17 mouse cellular contexts compared by ENCODE assay signal in genomic region chr16:24619458-24619857, GRCm38 (mm10).
DNase-seq lines count a peak whose midpoint lies in the region; ATAC-seq and TF ChIP-seq lines count a peak whose summit lies in the region.
"Had no signal": no experiment of that assay in that cellular context is flagged by ENCODE, and none has a peak within 500 bp of the region (broad histone marks: within the 10 kb centered on the region; RNA-seq: fewer than 3 reads in every experiment).

No protein-coding gene starts in this region.

- 74% methylated on average over 6 of the region's 6 CpGs for WGBS in lung, postnatal 0 days
- WGBS in embryonic facial prominence, embryonic 15.5 days, result 43% methylated on average over 6 of the region's 6 CpGs
- 87% methylated on average over 6 of the region's 6 CpGs for WGBS in kidney, embryonic 14.5 days

- H3K4me1 ChIP-seq in lung, postnatal 0 days (ENCODE audit: insufficient read depth, low read depth, low read length), result no peaks in the 10 kb centered on the region
- peaks cover 27% of the 10 kb centered on the region for H3K4me1 ChIP-seq in bone marrow macrophage, adult 2 months (ENCODE audit: control insufficient read depth, insufficient read depth, low read length)
- H3K4me1 ChIP-seq in embryonic facial prominence, embryonic 15.5 days, result peaks cover 19% of the 10 kb centered on the region
- H3K4me1 ChIP-seq in kidney, embryonic 14.5 days (ENCODE audit: control insufficient read depth, insufficient read depth, low read length), result no peaks in the 10 kb centered on the region

- no peak for TF ChIP-seq POLR2A in bone marrow macrophage, adult 2 months (IDR thresholded peaks at IDR 0.05; ENCODE audit: borderline replicate concordance, low read depth, low read length)

- no peak for TF ChIP-seq EP300 in lung, postnatal 0 days (IDR thresholded peaks at IDR 0.05)

- no peak for TF ChIP-seq CTCF in lung, postnatal 0 days (IDR thresholded peaks at IDR 0.05)
- no peak for TF ChIP-seq CTCF in bone marrow macrophage, adult 2 months (IDR thresholded peaks at IDR 0.05; ENCODE audit: low read depth, low read length)

- H3K9ac ChIP-seq in lung, postnatal 0 days (replicated peaks; ENCODE audit: low read depth), result no peak overlapping the region
- no peak overlapping the region for H3K9ac ChIP-seq in embryonic facial prominence, embryonic 15.5 days
- no peak overlapping the region for H3K9ac ChIP-seq in kidney, embryonic 14.5 days (ENCODE audit: low read depth, low read length)
- H3K9ac ChIP-seq: forebrain, postnatal 0 days; liver, embryonic 14.5 days had no signal

- no peak overlapping the region for H3K4me2 ChIP-seq in lung, postnatal 0 days (replicated peaks; ENCODE audit: low read depth, low read length)
- no peak overlapping the region for H3K4me2 ChIP-seq in embryonic facial prominence, embryonic 15.5 days (replicated peaks)
- no peak overlapping the region for H3K4me2 ChIP-seq in kidney, embryonic 14.5 days (replicated peaks; ENCODE audit: low read depth, low read length)

- peak; percentile 41 for DNase-seq in lung, postnatal 0 days (ENCODE audit: low spot score)
- no peak for DNase-seq in lung, postnatal 4 days
- DNase-seq in ovary, postnatal 36 days (ENCODE audit: low spot score), result no peak
- DNase-seq: cerebellum, adult 11-12 months; cerebellum, postnatal 25 days; forebrain, postnatal 0 days; gastrocnemius, postnatal 14 days; kidney, adult 2 months; kidney, postnatal 25 days; left cerebral cortex, postnatal 4 days; thymus, adult 18-20 months had no signal

- ATAC-seq in lung, postnatal 0 days, result no peak; the same call in 1 of the 2 replicates
- peak; percentile 73 for ATAC-seq in embryonic facial prominence, embryonic 15.5 days (ENCODE audit: insufficient number of reproducible peaks, low FRiP score, low TSS enrichment, low read depth)
- ATAC-seq in megakaryocyte, adult 5-6 weeks (ENCODE audit: poor library complexity, severe bottlenecking), result peak; percentile 33
- no peak for ATAC-seq in kidney, embryonic 14.5 days (ENCODE audit: low FRiP score, low TSS enrichment)
- ATAC-seq: forebrain, postnatal 0 days had no signal

- no peaks in the 10 kb centered on the region for H3K9me3 ChIP-seq in lung, postnatal 0 days (ENCODE audit: low read length)
- no peaks in the 10 kb centered on the region for H3K9me3 ChIP-seq in embryonic facial prominence, embryonic 15.5 days (replicated peaks)
- no peaks in the 10 kb centered on the region for H3K9me3 ChIP-seq in kidney, embryonic 14.5 days (ENCODE audit: control insufficient read depth, low read length)
- H3K9me3 ChIP-seq: midbrain, embryonic 10.5 days had no signal

- H3K27ac ChIP-seq in lung, postnatal 0 days (ENCODE audit: low read length), result no peak overlapping the region
- H3K27ac ChIP-seq in bone marrow macrophage, adult 2 months (ENCODE audit: insufficient read depth, low read depth, low read length), result 0 out of 2 replicates have a peak overlapping the region, but pooled peaks have one; percentile 4
- no peak overlapping the region; the same call in 1 of the 2 replicates for H3K27ac ChIP-seq in embryonic facial prominence, embryonic 15.5 days (replicated peaks)
- H3K27ac ChIP-seq in kidney, embryonic 14.5 days (ENCODE audit: low read depth, low read length), result no peak overlapping the region
- H3K27ac ChIP-seq: liver, embryonic 14.5 days; midbrain, embryonic 10.5 days had no signal

- H3K36me3 ChIP-seq in lung, postnatal 0 days (ENCODE audit: insufficient read depth, low read length), result no peaks in the 10 kb centered on the region
- H3K36me3 ChIP-seq in embryonic facial prominence, embryonic 15.5 days, result no peaks in the 10 kb centered on the region
- no peaks in the 10 kb centered on the region for H3K36me3 ChIP-seq in kidney, embryonic 14.5 days (ENCODE audit: control insufficient read depth, insufficient read depth, low read length)
- H3K36me3 ChIP-seq: midbrain, embryonic 10.5 days had no signal

- H3K27me3 ChIP-seq in lung, postnatal 0 days (replicated peaks; ENCODE audit: insufficient read depth, low read length), result no peaks in the 10 kb centered on the region
- no peaks in the 10 kb centered on the region for H3K27me3 ChIP-seq in embryonic facial prominence, embryonic 15.5 days
- no peaks in the 10 kb centered on the region for H3K27me3 ChIP-seq in kidney, embryonic 14.5 days (ENCODE audit: control insufficient read depth, insufficient read depth, low read length)

- no peak overlapping the region for H3K4me3 ChIP-seq in lung, postnatal 0 days (ENCODE audit: low read depth, low read length)
- no peak overlapping the region for H3K4me3 ChIP-seq in bone marrow macrophage, adult 2 months (ENCODE audit: insufficient read depth, low read length)
- H3K4me3 ChIP-seq in embryonic facial prominence, embryonic 15.5 days (replicated peaks), result no peak overlapping the region
- H3K4me3 ChIP-seq in kidney, embryonic 14.5 days (ENCODE audit: low read length), result no peak overlapping the region
- H3K4me3 ChIP-seq: midbrain, embryonic 10.5 days had no signal

Comparison
In these comparisons a context has a peak if more than half of its experiments do, and no peak if none do; other contexts are left out.
1. ATAC-seq: peak in embryonic facial prominence, embryonic 15.5 days (single experiment) and megakaryocyte, adult 5-6 weeks (single experiment); none in lung, postnatal 0 days (single experiment) and kidney, embryonic 14.5 days (single experiment).